Mouse (Mus musculus) CH12.LX (cell line): ENCODE data around the gene Tet3. TPM values are rescaled to one million over a fixed set of nuclear protein-coding genes. Genes with fewer than 3 reads are reported as not detected.
A peak's percentile ranks its signal among the peaks of the same experiment; 100 is the strongest.

Source experiments
- DNase-seq: peaks from one replicate; pipeline ENCODE4 v3.0.0-alpha.2; 2013; ENCODE audit errors: extremely low read depth
- H3K27ac ChIP-seq: 2 replicates; pipeline ENCODE4 v1.5.1; 2012; ENCODE audit warnings: low read depth, mild to moderate bottlenecking, control low read depth, moderate library complexity; ENCODE audit not compliant: insufficient read depth
- H3K27me3 ChIP-seq: replicated peaks from 2 replicates; pipeline ENCODE3; 2012; ENCODE audit warnings: inconsistent platforms
- H3K36me3 ChIP-seq, 2 experiments: replicated peaks in 1 of 2; 2 replicates each; pipeline versions ENCODE3 to v1.6.1; 2012; ENCODE audit warnings: inconsistent platforms in 1 of 2, low read length in 1 of 2, mild to moderate bottlenecking in 1 of 2, mixed read lengths in 1 of 2, moderate library complexity in 1 of 2; ENCODE audit not compliant: control insufficient read depth in 1 of 2, insufficient read depth in 1 of 2
- H3K4me1 ChIP-seq, 2 experiments: 2 replicates each; pipeline ENCODE4 v1.6.1; 2012; ENCODE audit warnings: inconsistent platforms in 1 of 2, moderate library complexity in 1 of 2; ENCODE audit not compliant: insufficient read depth in 2 of 2, control insufficient read depth in 1 of 2
- H3K4me2 ChIP-seq: 2 replicates; pipeline ENCODE4 v1.6.1; 2012; ENCODE audit warnings: low read depth, mild to moderate bottlenecking, control low read depth; ENCODE audit not compliant: poor library complexity, insufficient read depth, severe bottlenecking
- H3K4me3 ChIP-seq, 3 experiments: fragments of 150-350 bp in 1 of 3; sonication (generic) in 1 of 3; replicated peaks in 1 of 3; 2 replicates each; pipeline versions ENCODE3 to v1.5.1; 2011 to 2012; ENCODE audit warnings: low read depth in 2 of 3, low read length in 2 of 3, mild to moderate bottlenecking in 2 of 3, moderate library complexity in 2 of 3, control low read depth in 1 of 3, improper control_type of control experiment in 1 of 3, inconsistent platforms in 1 of 3, mixed read lengths in 1 of 3; ENCODE audit not compliant: poor library complexity in 1 of 3
- H3K79me2 ChIP-seq: replicated peaks from 2 replicates; pipeline ENCODE4 v1.6.1; 2012; ENCODE audit warnings: mild to moderate bottlenecking, moderate library complexity; ENCODE audit not compliant: control insufficient read depth, poor library complexity, insufficient read depth, severe bottlenecking; ENCODE audit errors: extremely low read depth
- H3K9ac ChIP-seq: 2 replicates; pipeline ENCODE4 v1.6.1; 2012; ENCODE audit warnings: low read depth, mild to moderate bottlenecking, control low read depth, moderate library complexity; ENCODE audit not compliant: insufficient read depth
- H3K9me3 ChIP-seq: replicated peaks from 2 replicates; pipeline ENCODE3; 2012; ENCODE audit warnings: low read length, inconsistent platforms, mixed read lengths
- BHLHE40 ChIP-seq: IDR thresholded peaks from 2 replicates; pipeline ENCODE4 v1.6.1; 2011; ENCODE audit warnings: mild to moderate bottlenecking, low read depth, low read length, improper control_type of control experiment
- CHD1 ChIP-seq: IDR thresholded peaks from 2 replicates; pipeline ENCODE4 v1.6.1; 2012; ENCODE audit warnings: low read depth, low read length, improper control_type of control experiment, inconsistent platforms
- CHD2 ChIP-seq: IDR thresholded peaks from 2 replicates; pipeline ENCODE4 v1.6.1; 2011; ENCODE audit warnings: low read length, improper control_type of control experiment
- CTCF ChIP-seq, 2 experiments: IDR thresholded peaks in 1 of 2; conservative IDR thresholded peaks in 1 of 2; 2 replicates each; pipeline ENCODE4 v1.5.1; 2011 to 2012; ENCODE audit warnings: low read depth in 2 of 2, low read length in 2 of 2, improper control_type of control experiment in 1 of 2, inconsistent platforms in 1 of 2, mild to moderate bottlenecking in 1 of 2, moderate library complexity in 1 of 2
- E2F4 ChIP-seq: IDR thresholded peaks from 2 replicates; pipeline ENCODE4 v1.6.1; 2011; ENCODE audit warnings: low read depth, low read length, improper control_type of control experiment; ENCODE audit not compliant: insufficient replicate concordance
- ELF1 ChIP-seq: IDR thresholded peaks from 2 replicates; pipeline ENCODE4 v1.6.1; 2014; ENCODE audit warnings: low read depth, mild to moderate bottlenecking, inconsistent platforms, low read length, improper control_type of control experiment
- EP300 ChIP-seq: IDR thresholded peaks from 2 replicates; pipeline ENCODE4 v1.6.1; 2011; ENCODE audit warnings: low read length, improper control_type of control experiment
- ETS1 ChIP-seq: conservative IDR thresholded peaks from 2 replicates; pipeline ENCODE4 v1.6.1; 2012; ENCODE audit warnings: low read depth, mild to moderate bottlenecking, inconsistent platforms, low read length, improper control_type of control experiment, moderate library complexity
- GABPA ChIP-seq: IDR thresholded peaks from 2 replicates; pipeline ENCODE4 v1.6.1; 2012; ENCODE audit warnings: low read depth, low read length, improper control_type of control experiment, inconsistent platforms; ENCODE audit not compliant: insufficient replicate concordance
- HCFC1 ChIP-seq: IDR thresholded peaks from 2 replicates; pipeline ENCODE4 v1.6.1; 2012; ENCODE audit warnings: low read depth, mild to moderate bottlenecking, inconsistent platforms, low read length, improper control_type of control experiment
- IRF4 ChIP-seq: IDR thresholded peaks from 2 replicates; pipeline ENCODE4 v1.6.1; 2014; ENCODE audit warnings: low read depth, mild to moderate bottlenecking, inconsistent platforms, low read length, improper control_type of control experiment
- JUN ChIP-seq: IDR thresholded peaks from 2 replicates; pipeline ENCODE4 v1.6.1; 2011; ENCODE audit warnings: low read depth, mild to moderate bottlenecking, low read length, improper control_type of control experiment, moderate library complexity; ENCODE audit not compliant: insufficient read depth
- JUND ChIP-seq: conservative IDR thresholded peaks from 2 replicates; pipeline ENCODE4 v1.6.1; 2011; ENCODE audit warnings: low read depth, low read length, improper control_type of control experiment
- KAT2A ChIP-seq: IDR thresholded peaks from 2 replicates; pipeline ENCODE4 v1.6.1; 2012; ENCODE audit warnings: low read length, improper control_type of control experiment, inconsistent platforms; ENCODE audit not compliant: insufficient replicate concordance
- MAFK ChIP-seq: IDR thresholded peaks from 2 replicates; pipeline ENCODE4 v1.6.1; 2011; ENCODE audit warnings: low read length, improper control_type of control experiment; ENCODE audit not compliant: insufficient replicate concordance
- MAX ChIP-seq: IDR thresholded peaks from 2 replicates; pipeline ENCODE4 v1.6.1; 2011; ENCODE audit warnings: low read length, improper control_type of control experiment
- MAZ ChIP-seq: IDR thresholded peaks from 2 replicates; pipeline ENCODE4 v1.6.1; 2012; ENCODE audit warnings: low read depth, mild to moderate bottlenecking, inconsistent platforms, low read length, improper control_type of control experiment, moderate library complexity
- MEF2A ChIP-seq: IDR thresholded peaks from 2 replicates; pipeline ENCODE4 v1.6.1; 2014; ENCODE audit warnings: low read depth, mild to moderate bottlenecking, inconsistent platforms, low read length, improper control_type of control experiment, borderline replicate concordance
- MXI1 ChIP-seq: IDR thresholded peaks from 2 replicates; pipeline ENCODE4 v1.6.1; 2011; ENCODE audit warnings: mild to moderate bottlenecking, low read depth, low read length, improper control_type of control experiment
- MYC ChIP-seq: IDR thresholded peaks from 2 replicates; pipeline ENCODE4 v1.6.1; 2011; ENCODE audit warnings: low read depth, mild to moderate bottlenecking, improper control_type of control experiment, low read length
- NELFE ChIP-seq: IDR thresholded peaks from 2 replicates; pipeline ENCODE4 v1.6.1; 2011; ENCODE audit warnings: low read depth, low read length, improper control_type of control experiment
- NRF1 ChIP-seq: IDR thresholded peaks from 2 replicates; pipeline ENCODE4 v1.6.1; 2014; ENCODE audit warnings: low read depth, mild to moderate bottlenecking, inconsistent platforms, low read length, improper control_type of control experiment, moderate library complexity
- PAX5 ChIP-seq: IDR thresholded peaks from 2 replicates; pipeline ENCODE4 v1.6.1; 2012; ENCODE audit warnings: low read length, inconsistent platforms, mixed read lengths
- POLR2A ChIP-seq: IDR thresholded peaks from 2 replicates; pipeline ENCODE4 v1.6.1; 2011; ENCODE audit warnings: low read depth, mild to moderate bottlenecking, improper control_type of control experiment, low read length
- POLR2AphosphoS2 ChIP-seq: IDR thresholded peaks from 2 replicates; pipeline ENCODE4 v1.6.1; 2011; ENCODE audit warnings: low read depth, low read length, improper control_type of control experiment
- RAD21 ChIP-seq: IDR thresholded peaks from 2 replicates; pipeline ENCODE4 v1.6.1; 2011; ENCODE audit warnings: low read depth, mild to moderate bottlenecking, low read length, improper control_type of control experiment, moderate library complexity
- RCOR1 ChIP-seq: conservative IDR thresholded peaks from 2 replicates; pipeline ENCODE4 v1.6.1; 2012; ENCODE audit warnings: low read depth, mild to moderate bottlenecking, inconsistent platforms, low read length, improper control_type of control experiment
- SIN3A ChIP-seq: IDR thresholded peaks from 2 replicates; pipeline ENCODE4 v1.6.1; 2012; ENCODE audit warnings: low read length, improper control_type of control experiment, inconsistent platforms
- SMC3 ChIP-seq: IDR thresholded peaks from 2 replicates; pipeline ENCODE4 v1.6.1; 2011; ENCODE audit warnings: low read depth, low read length, improper control_type of control experiment
- TBP ChIP-seq: conservative IDR thresholded peaks from 2 replicates; pipeline ENCODE4 v1.6.1; 2011; ENCODE audit warnings: low read depth, low read length, improper control_type of control experiment
- TCF12 ChIP-seq: IDR thresholded peaks from 2 replicates; pipeline ENCODE4 v1.6.1; 2014; ENCODE audit warnings: low read depth, mild to moderate bottlenecking, inconsistent platforms, low read length, improper control_type of control experiment
- UBTF ChIP-seq: IDR thresholded peaks from 2 replicates; pipeline ENCODE4 v1.6.1; 2012; ENCODE audit warnings: low read depth, mild to moderate bottlenecking, inconsistent platforms, low read length, improper control_type of control experiment, moderate library complexity
- USF1 ChIP-seq: IDR thresholded peaks from 2 replicates; pipeline ENCODE4 v1.6.1; 2014; ENCODE audit warnings: low read depth, mild to moderate bottlenecking, inconsistent platforms, low read length, improper control_type of control experiment
- USF2 ChIP-seq: conservative IDR thresholded peaks from 2 replicates; pipeline ENCODE4 v1.6.1; 2011; ENCODE audit warnings: low read depth, low read length, improper control_type of control experiment
- ZC3H11A ChIP-seq: IDR thresholded peaks from 2 replicates; pipeline ENCODE4 v1.6.1; 2012; ENCODE audit warnings: low read depth, mild to moderate bottlenecking, inconsistent platforms, low read length, improper control_type of control experiment
- ZKSCAN1 ChIP-seq: IDR thresholded peaks from 2 replicates; pipeline ENCODE4 v1.6.1; 2012; ENCODE audit warnings: low read depth, inconsistent platforms, low read length, improper control_type of control experiment, borderline replicate concordance
- ZMIZ1 ChIP-seq: IDR thresholded peaks from 2 replicates; pipeline ENCODE4 v1.6.1; 2012; ENCODE audit warnings: low read depth, mild to moderate bottlenecking, inconsistent platforms, low read length, improper control_type of control experiment
- ZNF384 ChIP-seq: IDR thresholded peaks from 2 replicates; pipeline ENCODE4 v1.6.1; 2012; ENCODE audit warnings: low read depth, low read length, improper control_type of control experiment, inconsistent platforms
- dilution Hi-C: fragments of 300-500 bp; cut with MboI; formaldehyde crosslinking; loops from 2 replicates; pipeline ENCODE4 v1.14.3; 2020; ENCODE audit warnings: low sequenced_read_pairs; ENCODE audit not compliant: extremely low pct_unique_long_range_greater_than_20kb, extremely low pct_ligation_motif_present
- in situ Hi-C: fragments of 300-500 bp; cut with MboI; formaldehyde crosslinking; loops from 3 replicates; pipeline ENCODE4 v1.14.3; 2019; ENCODE audit warnings: low sequenced_read_pairs, low pct_ligation_motif_present, low pct_unique_long_range_greater_than_20kb, mixed read lengths
- polyA plus RNA-seq: library from polyadenylated mRNA; unstranded; fragments of >175 nt; gene quantifications from 2 replicates; pipeline ENCODE4 v1.2.1, GENCODE M21; 2012; ENCODE audit warnings: low read depth; ENCODE audit not compliant: insufficient read length
- total RNA-seq, 2 experiments: library from RNA; depleted of rRNA; stranded (reverse); fragments of 300-350 nt in 1 of 2; fragments of >200 nt in 1 of 2; gene quantifications; 2 replicates each; pipeline ENCODE4 v1.2.3; 2012 to 2014

Tet3 gene
- total and polyA plus RNA-seq, 3 experiments, result 3.2 to 10.0 (median 8.2) TPM

- peak overlapping the region; percentile 63 to 75 (median 67) for H3K4me3 ChIP-seq
- no peaks in the 10 kb centered on the region for H3K79me2 ChIP-seq
- peaks cover 4% of the 10 kb centered on the region for H3K27me3 ChIP-seq
- dilution Hi-C loops, result no loop called here
- peak overlapping the region; percentile 5; the same call in 1 of the 2 replicates for H3K27ac ChIP-seq
- peaks cover 0 to 23% of the 10 kb centered on the region in 2 experiments for H3K36me3 ChIP-seq
- no peaks in the 10 kb centered on the region for H3K9me3 ChIP-seq
- H3K9ac ChIP-seq, result peak overlapping the region; percentile 80
- DNase-seq, result peak; percentile 62
- H3K4me1 ChIP-seq, result peaks cover 17 to 81% of the 10 kb centered on the region in 2 experiments
- TF ChIP-seq EP300 (no peak), TBP (no peak), CTCF (conservative IDR thresholded peaks at IDR 0.05 in 1 of 2, IDR thresholded peaks at IDR 0.05 in 1 of 2; ENCODE audit: low read depth in 2 of 2, low read length in 2 of 2) (no peak; a peak in 1 of 4 replicates), E2F4 (no peak), MEF2A (no peak), POLR2AphosphoS2 (no peak), UBTF (0 out of 2 replicates have a peak, but pooled peaks have one; percentile 4), NRF1 (peak; percentile 61), KAT2A (no peak), PAX5 (no peak), SMC3 (no peak), ZKSCAN1 (no peak), BHLHE40 (peak; percentile 76), NELFE (0 out of 2 replicates have a peak, but pooled peaks have one; percentile 29), RCOR1 (no peak), ZMIZ1 (no peak), CHD2 (no peak), MAZ (no peak), MAX (peak; percentile 72), POLR2A (no peak), USF2 (no peak), SIN3A (no peak; the same call in 1 of the 2 replicates), USF1 (no peak), MYC (peak; percentile 63; the same call in 1 of the 2 replicates), RAD21 (no peak), HCFC1 (no peak), MAFK (no peak), ELF1 (peak; percentile 50), IRF4 (no peak; the same call in 1 of the 2 replicates), CHD1 (no peak), ETS1 (0 out of 2 replicates have a peak, but pooled peaks have one; percentile 17), JUN (no peak), GABPA (no peak), TCF12 (no peak), JUND (no peak), MXI1 (0 out of 2 replicates have a peak, but pooled peaks have one; percentile 17), ZC3H11A (no peak), ZNF384 (no peak)
- TF ChIP-seq, all 38 proteins: peak for 9
- in situ Hi-C loops, result no loop called here
- H3K4me2 ChIP-seq, result peak overlapping the region; percentile 68
These were observed 3.4 kb downstream of the Tet3 start for GRCm38 (mm10) chr6:83455328-83456130.
